In genomic region chr1:156076474-156076873, GRCm38 (mm10) we compare ENCODE assay signal across 13 mouse cellular contexts. TPM values are rescaled to one million over a fixed set of nuclear protein-coding genes. Genes with fewer than 3 reads are reported as not detected.
DNase-seq lines count a peak whose midpoint lies in the region; ATAC-seq and TF ChIP-seq lines count a peak whose summit lies in the region.
"Had no signal": no experiment of that assay in that cellular context is flagged by ENCODE, and none has a peak within 500 bp of the region (broad histone marks: within the 10 kb centered on the region; RNA-seq: fewer than 3 reads in every experiment).

No protein-coding gene starts in this region.

- no peak for TF ChIP-seq CTCF in E14TG2a.4 (conservative IDR thresholded peaks at IDR 0.05; ENCODE audit: low read length)

- H3K9ac ChIP-seq in ES-E14 (ENCODE audit: insufficient read depth, low read depth, low read length, poor library complexity, severe bottlenecking), result peak overlapping the region; percentile 18; the same call in 1 of the 2 replicates
- H3K9ac ChIP-seq in intestine, embryonic 15.5 days, result no peak overlapping the region
- H3K9ac ChIP-seq: lung, embryonic 15.5 days had no signal

- H3K4me3 ChIP-seq in E14TG2a.4 (replicated peaks; ENCODE audit: low read length) (peak overlapping the region; percentile 8; the same call in 1 of the 2 replicates), ES-E14 (ENCODE audit: insufficient read depth in 1 of 2, low read depth in 1 of 2, low read length in 2 of 2, poor library complexity in 1 of 2, severe bottlenecking in 1 of 2) (no peak overlapping the region)
- H3K4me3 ChIP-seq in intestine, embryonic 15.5 days (replicated peaks), result no peak overlapping the region
- H3K4me3 ChIP-seq: lung, embryonic 15.5 days had no signal

- in situ Hi-C loops in ES-E14 (cut with MboI; ENCODE audit: low sequenced_read_pairs in 2 of 2, unreplicated experiment in 2 of 2), result no loop called here

- H3K27me3 ChIP-seq in E14TG2a.4 (ENCODE audit: insufficient read depth, low read length), result peaks cover 3% of the 10 kb centered on the region
- H3K27me3 ChIP-seq in intestine, embryonic 15.5 days (replicated peaks), result no peaks in the 10 kb centered on the region
- H3K27me3 ChIP-seq: lung, embryonic 15.5 days had no signal

- H3K36me3 ChIP-seq in E14TG2a.4 (ENCODE audit: insufficient read depth, low read length), result 0 out of 2 replicates have a peak, but pooled peaks cover 5% of the 10 kb centered on the region
- no peaks in the 10 kb centered on the region for H3K36me3 ChIP-seq in ES-E14 (ENCODE audit: control insufficient read depth, insufficient read depth, low read length, poor library complexity, severe bottlenecking)
- H3K36me3 ChIP-seq in intestine, embryonic 15.5 days, result no peaks in the 10 kb centered on the region
- H3K36me3 ChIP-seq: lung, embryonic 15.5 days had no signal

- H3K4me1 ChIP-seq in E14TG2a.4 (replicated peaks; ENCODE audit: low read depth, low read length), result peaks cover 70% of the 10 kb centered on the region
- peaks cover 11 to 26% of the 10 kb centered on the region in 2 experiments for H3K4me1 ChIP-seq in ES-E14 (ENCODE audit: control insufficient read depth in 2 of 2, insufficient read depth in 2 of 2, low read length in 2 of 2, poor library complexity in 1 of 2)
- no peaks in the 10 kb centered on the region for H3K4me1 ChIP-seq in intestine, embryonic 15.5 days (replicated peaks)

- 59% methylated on average over 4 of the region's 4 CpGs for WGBS in intestine, embryonic 15.5 days

- H3K9me3 ChIP-seq in E14TG2a.4 (ENCODE audit: low read length), result peaks cover 32% of the 10 kb centered on the region
- H3K9me3 ChIP-seq in ES-E14 (ENCODE audit: control insufficient read depth, insufficient read depth, low read depth, low read length), result no peaks in the 10 kb centered on the region
- no peaks in the 10 kb centered on the region for H3K9me3 ChIP-seq in intestine, embryonic 15.5 days
- H3K9me3 ChIP-seq: lung, embryonic 15.5 days had no signal

- H3K27ac ChIP-seq in ES-E14 (ENCODE audit: insufficient read depth, low read depth, low read length, poor library complexity, severe bottlenecking), result peak overlapping the region; percentile 45; the same call in 1 of the 2 replicates
- no peak overlapping the region for H3K27ac ChIP-seq in intestine, embryonic 15.5 days
- H3K27ac ChIP-seq: lung, embryonic 15.5 days had no signal

- peak; percentile 72 for ATAC-seq in granulocyte monocyte progenitor cell, adult 5-6 weeks (replicated peaks; ENCODE audit: poor library complexity, severe bottlenecking)
- no peak for ATAC-seq in intestine, embryonic 15.5 days

- no peak overlapping the region for H3K4me2 ChIP-seq in intestine, embryonic 15.5 days (replicated peaks)
- H3K4me2 ChIP-seq: liver, embryonic 11.5 days; lung, embryonic 15.5 days; midbrain, embryonic 11.5 days had no signal

- DNase-seq in ES-E14 (ENCODE audit: low read depth, low spot score), result peak; percentile 63
- DNase-seq in thymus, postnatal 0 days (ENCODE audit: low spot score), result peak; percentile 83
- no peak for DNase-seq in layer of hippocampus, adult 8-10 months (ENCODE audit: low spot score in 2 of 2)
- DNase-seq in left cerebral cortex, adult 18-20 months (ENCODE audit: low spot score in 2 of 2), result no peak
- DNase-seq: cerebellum, adult 9-10 months; embryo, embryonic 11 days; gastrocnemius, postnatal 25 days had no signal

TF ChIP-seq in ES-E14, 5 proteins besides CTCF, POLR2A, EP300 and RAD21:
- no peak for TF ChIP-seq HCFC1 (IDR thresholded peaks at IDR 0.05; ENCODE audit: borderline replicate concordance, insufficient read depth, low read length)
- TF ChIP-seq ZC3H11A (IDR thresholded peaks at IDR 0.05; ENCODE audit: borderline replicate concordance, low read depth, low read length), result no peak
- no peak for TF ChIP-seq ZNF384 (IDR thresholded peaks at IDR 0.05; ENCODE audit: low read depth, low read length)
- TF ChIP-seq MAFK (IDR thresholded peaks at IDR 0.05; ENCODE audit: insufficient read depth, low read depth, low read length), result no peak
- no peak for TF ChIP-seq CHD2 (IDR thresholded peaks at IDR 0.05; ENCODE audit: low read depth, low read length)

RNA-seq across cellular contexts. Expression of gene Tor1aip1, which starts 40.2 kb away (rescaled TPM):
- total RNA-seq in ES-E14 (2012; rRNA removed), result 27.9 and 28.5 TPM in 2 replicates
- 68.5 and 73.8 TPM in 2 replicates for total RNA-seq in granulocyte monocyte progenitor cell, adult 5-6 weeks (2014; fragmentation: Nextera tagmentation)
- 30.2 and 36.9 TPM in 2 replicates for total RNA-seq in granulocyte monocyte progenitor cell, adult 5-6 weeks (2017)
- polyA plus RNA-seq in thymus, postnatal 0 days (2015; fragmentation: Nextera tagmentation; extraction: Ambion mirVana), result 90.2 and 104 TPM in 2 replicates
- total RNA-seq in layer of hippocampus, adult 8-10 months (2022), result 10 to 100 TPM; 34.9 to 40.8 (median 37.5) TPM
- total RNA-seq in left cerebral cortex, adult 18-20 months (2021), result 10 to 100 TPM; 25.2 to 32.5 TPM
- polyA plus RNA-seq in intestine, embryonic 15.5 days (2015; fragmentation: Nextera tagmentation; extraction: Ambion mirVana), result 36.3 and 39.4 TPM in 2 replicates

RNA-seq across cellular contexts. Expression of gene Tor1aip2, which starts 41.3 kb away (rescaled TPM):
- total RNA-seq in ES-E14 (2012; rRNA removed), result 94.3 and 107 TPM in 2 replicates
- 51.8 and 69.8 TPM in 2 replicates for total RNA-seq in granulocyte monocyte progenitor cell, adult 5-6 weeks (2014; fragmentation: Nextera tagmentation)
- 50.8 and 52.6 TPM in 2 replicates for total RNA-seq in granulocyte monocyte progenitor cell, adult 5-6 weeks (2017)
- polyA plus RNA-seq in thymus, postnatal 0 days (2015; fragmentation: Nextera tagmentation; extraction: Ambion mirVana), result 81.0 and 92.7 TPM in 2 replicates
- total RNA-seq in layer of hippocampus, adult 8-10 months (2022), result 10 to 100 TPM; 53.3 to 60.2 (median 56.6) TPM
- 10 to 100 TPM; 44.4 to 44.6 TPM for total RNA-seq in left cerebral cortex, adult 18-20 months (2021)
- 135 and 139 TPM in 2 replicates for polyA plus RNA-seq in intestine, embryonic 15.5 days (2015; fragmentation: Nextera tagmentation; extraction: Ambion mirVana)

Comparison
In these comparisons a context has a peak if more than half of its experiments do, and no peak if none do; other contexts are left out.
1. DNase-seq: peak in ES-E14 (single experiment) and thymus, postnatal 0 days (single experiment); none in layer of hippocampus, adult 8-10 months (0 of 2) and left cerebral cortex, adult 18-20 months (0 of 2).